Mouse (Mus musculus): ENCODE measurements around the gene Pik3c2a.

The Pik3c2a gene

DNA sequence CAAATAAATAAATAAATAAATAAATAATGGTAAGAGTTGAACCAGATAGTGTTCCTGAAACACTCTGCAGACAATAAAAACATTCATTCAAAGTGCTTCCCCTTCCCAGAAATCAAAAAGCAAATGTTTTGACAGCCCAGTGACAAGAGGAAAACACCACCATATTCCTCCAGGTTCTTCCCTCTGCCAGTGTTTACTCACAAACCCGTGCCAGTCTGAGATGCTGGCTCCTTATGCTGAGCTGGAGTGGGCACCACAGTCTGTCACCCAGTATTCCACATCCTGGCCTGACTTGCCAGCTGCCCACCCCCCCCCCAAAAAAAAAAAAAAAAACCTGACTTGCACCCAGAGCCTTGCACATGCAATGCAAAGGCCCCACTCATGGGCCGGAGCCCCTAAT, 144.4 kb downstream of the Pik3c2a start:
- CTCF ChIA-PET, result no interaction called here

DNA sequence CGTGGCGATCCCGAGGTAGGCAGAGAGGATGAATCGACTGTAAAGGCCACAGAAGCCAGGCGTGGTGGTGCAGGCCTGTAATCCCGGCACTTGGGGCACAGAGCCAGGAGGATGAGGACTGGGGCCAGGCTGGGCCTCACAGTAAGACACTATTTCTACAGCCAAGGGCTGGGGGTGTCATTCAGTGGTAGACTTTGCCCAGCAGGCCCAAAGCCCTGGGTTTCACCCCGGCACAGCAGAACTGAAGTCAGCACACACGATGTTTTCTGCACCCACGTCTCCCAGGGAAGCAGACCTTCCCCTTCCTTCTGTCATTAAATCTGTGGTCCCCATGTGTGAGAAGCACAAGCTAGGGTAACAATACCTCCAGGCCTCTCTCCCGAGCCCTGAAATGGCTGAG, 144.9 kb downstream of the Pik3c2a start:
- CTCF ChIA-PET, result no interaction called here

DNA sequence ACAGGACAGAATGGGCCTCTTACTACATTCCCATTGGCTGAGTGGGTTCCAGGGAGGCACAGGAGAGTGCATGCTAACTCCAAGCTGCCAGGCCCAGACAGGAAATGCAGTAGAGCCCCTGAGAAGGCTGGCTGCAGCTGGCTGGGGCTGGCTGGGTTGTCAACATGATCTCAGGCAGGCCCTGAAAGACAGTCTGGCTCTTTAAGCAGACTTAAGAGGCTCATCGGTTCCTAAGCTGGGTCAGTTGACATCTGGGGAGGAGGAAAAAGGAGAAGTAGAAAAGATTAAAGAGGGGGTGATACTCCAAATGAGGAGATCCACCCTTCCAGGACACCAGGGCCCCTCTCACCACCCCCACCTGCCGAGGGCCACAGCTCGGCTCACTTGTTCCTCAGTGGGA, 148.3 kb downstream of the Pik3c2a start:
- CTCF ChIA-PET, result no interaction called here

DNA sequence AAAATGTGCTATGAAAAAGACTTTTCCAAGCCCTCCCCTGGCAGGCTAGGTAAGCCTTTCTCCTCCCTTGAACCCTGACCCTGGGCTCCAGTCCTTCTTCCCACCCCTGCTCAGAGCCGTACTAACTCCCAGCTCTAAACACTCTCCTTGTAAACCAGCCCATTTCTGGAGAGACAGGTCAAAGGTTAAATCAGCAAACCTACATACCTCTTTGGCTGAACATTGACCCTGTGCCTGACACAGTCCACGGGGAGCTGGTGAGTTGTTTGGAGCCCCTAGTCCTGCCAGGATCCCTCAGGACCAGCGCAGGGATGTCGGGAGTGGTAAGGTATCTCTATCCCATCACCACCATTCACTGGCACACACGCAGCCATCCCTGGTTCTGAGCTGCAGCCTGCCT, 150.9 kb downstream of the Pik3c2a start:
- CTCF ChIA-PET, result interaction anchor here (1.1 kb wide), 1 partner anchor 10 kb away, joined by 3 read pairs; no protein-coding TSS in a partner anchor

DNA sequence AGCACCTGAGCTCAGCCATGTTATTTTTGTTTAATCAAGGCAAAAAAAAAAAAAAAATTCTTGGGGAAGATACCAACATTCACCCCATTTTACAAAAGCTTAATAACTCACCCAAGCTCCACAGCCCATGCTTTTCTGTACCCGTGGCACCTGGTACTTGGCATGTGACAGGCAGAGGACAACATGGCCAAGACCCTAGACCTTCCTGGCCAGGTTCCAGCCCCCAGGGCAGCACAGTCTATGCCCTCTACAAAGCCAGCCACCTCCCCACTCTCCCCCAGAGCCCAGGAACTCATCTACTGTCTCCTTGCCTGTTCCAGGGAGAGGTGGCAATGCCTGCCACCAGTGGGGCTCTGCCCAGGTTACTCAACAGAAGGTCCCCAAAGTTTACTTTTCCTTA, 152.7 kb downstream of the Pik3c2a start:
- CTCF ChIA-PET, result no interaction called here

DNA sequence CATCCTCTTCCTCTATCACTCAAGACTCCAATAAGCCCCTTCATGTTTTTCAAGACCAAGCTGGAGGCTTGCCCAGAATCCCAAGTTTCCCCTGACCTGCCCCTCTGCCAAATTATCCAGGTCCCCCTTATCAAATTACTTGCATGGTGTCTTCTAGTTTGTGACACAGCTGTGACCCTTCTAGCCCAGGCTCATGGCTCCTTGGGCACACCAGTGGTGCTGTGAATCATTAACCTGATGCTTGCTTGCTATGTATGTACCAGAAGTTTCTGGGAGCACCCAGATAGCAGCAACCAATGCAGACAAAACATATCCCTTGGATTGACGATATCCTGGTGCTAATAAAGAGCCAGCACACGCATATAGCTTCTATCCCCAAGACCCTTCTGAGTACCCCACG, 154.3 kb downstream of the Pik3c2a start:
- CTCF ChIA-PET, result no interaction called here

DNA sequence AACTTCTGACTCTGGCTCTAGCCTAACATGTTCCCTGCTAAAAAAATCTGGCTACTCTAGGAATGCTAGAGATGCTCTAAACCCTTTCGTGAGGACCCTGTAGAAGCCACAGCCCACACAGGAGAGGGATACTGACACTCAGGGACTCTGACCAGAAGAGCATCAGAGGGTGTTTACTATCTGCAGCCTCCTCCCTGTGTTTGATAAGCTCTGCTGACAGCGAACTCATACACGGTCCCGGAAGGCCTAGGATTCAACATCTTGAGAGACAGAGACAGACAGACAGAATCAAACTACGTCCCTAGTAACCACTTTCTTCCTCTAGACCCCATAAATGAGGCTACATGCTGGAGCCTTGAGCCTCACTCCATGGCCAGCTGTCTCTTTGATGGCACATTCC, 155.3 kb downstream of the Pik3c2a start:
- CTCF ChIA-PET, result interaction anchor here (0.6 kb wide), 1 partner anchor 196 kb away, joined by 3 read pairs; no protein-coding TSS in a partner anchor
